ENCODE assay signal across 23 mouse cellular contexts in the genomic region with DNA sequence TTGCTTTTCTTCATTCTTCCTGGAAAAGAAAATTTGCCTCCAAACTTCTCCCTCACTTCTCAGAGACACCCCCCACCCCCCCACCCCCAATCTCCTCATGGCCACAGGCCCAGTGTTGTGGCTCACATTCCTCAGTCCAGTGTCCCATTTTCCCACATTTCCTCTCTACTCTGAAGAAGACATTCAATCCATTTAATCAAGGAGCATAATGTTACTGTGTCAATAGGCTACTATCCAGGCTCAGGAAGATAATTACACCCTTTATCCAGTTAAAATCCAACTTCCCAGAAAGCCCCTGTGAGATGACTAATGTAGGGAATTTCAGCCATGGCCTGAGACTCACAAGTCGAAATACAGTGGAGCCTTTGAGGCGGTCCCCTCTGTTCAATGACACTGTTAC. TPM values are rescaled to one million over a fixed set of nuclear protein-coding genes. Genes with fewer than 3 reads are reported as not detected.
DNase-seq lines count a peak whose midpoint lies in the region; ATAC-seq and TF ChIP-seq lines count a peak whose summit lies in the region.
"Had no signal": no experiment of that assay in that cellular context is flagged by ENCODE, and none has a peak within 500 bp of the region (broad histone marks: within the 10 kb centered on the region; RNA-seq: fewer than 3 reads in every experiment).

No protein-coding gene starts in this region.

- peak; percentile 29; the same call in 1 of the 2 replicates for ATAC-seq in forebrain, postnatal 0 days
- ATAC-seq in forebrain, embryonic 12.5 days (ENCODE audit: low FRiP score): no peak
- 0 out of 2 replicates have a peak, but pooled peaks have one; percentile 43 for ATAC-seq in kidney, postnatal 0 days (replicated peaks; ENCODE audit: low FRiP score, low read depth)
- peak; percentile 53; the same call in 1 of the 2 replicates for ATAC-seq in embryonic facial prominence, embryonic 14.5 days (ENCODE audit: low read depth)
- ATAC-seq: activated CD4-positive, CD25-positive, alpha-beta regulatory T cell, adult 4 months; CD4-positive, CD25-positive, alpha-beta regulatory T cell, adult 4 months; forebrain, embryonic 16.5 days; hindbrain, postnatal 0 days had no signal

- no peaks in the 10 kb centered on the region for H3K27me3 ChIP-seq in forebrain, postnatal 0 days (ENCODE audit: insufficient read depth, low read length)
- H3K27me3 ChIP-seq in forebrain, embryonic 12.5 days: no peaks in the 10 kb centered on the region
- no peaks in the 10 kb centered on the region for H3K27me3 ChIP-seq in kidney, postnatal 0 days (ENCODE audit: insufficient read depth, low read length)
- H3K27me3 ChIP-seq in kidney, adult 2 months (replicated peaks; ENCODE audit: control insufficient read depth, insufficient read depth, low read length): no peaks in the 10 kb centered on the region
- H3K27me3 ChIP-seq in embryonic facial prominence, embryonic 14.5 days (replicated peaks; ENCODE audit: control insufficient read depth, insufficient read depth, low read length): no peaks in the 10 kb centered on the region
- H3K27me3 ChIP-seq: heart, embryonic 15.5 days; hindbrain, embryonic 13.5 days had no signal

- no peaks in the 10 kb centered on the region for H3K4me1 ChIP-seq in forebrain, postnatal 0 days (ENCODE audit: insufficient read depth)
- H3K4me1 ChIP-seq in forebrain, embryonic 12.5 days: peaks cover 8% of the 10 kb centered on the region
- no peaks in the 10 kb centered on the region for H3K4me1 ChIP-seq in kidney, postnatal 0 days (replicated peaks; ENCODE audit: insufficient read depth, low read length)
- H3K4me1 ChIP-seq in kidney, adult 2 months (ENCODE audit: control insufficient read depth, insufficient read depth, low read length): peaks cover 8% of the 10 kb centered on the region; the same call in 1 of the 2 replicates
- no peaks in the 10 kb centered on the region for H3K4me1 ChIP-seq in embryonic facial prominence, embryonic 14.5 days (ENCODE audit: control insufficient read depth, insufficient read depth, low read length)

- no peak for TF ChIP-seq POLR2A in kidney, adult 2 months (IDR thresholded peaks at IDR 0.05; ENCODE audit: low read depth, low read length)

- WGBS in forebrain, postnatal 0 days: 80% methylated on average over 2 of the region's 2 CpGs
- 75% methylated on average over 2 of the region's 2 CpGs for WGBS in forebrain, embryonic 12.5 days
- WGBS in kidney, postnatal 0 days: 47% methylated on average over 2 of the region's 2 CpGs
- whole genome bisulfite sequencing in kidney, adult 2 months: 77% methylated on average over 2 of the region's 2 CpGs
- WGBS in embryonic facial prominence, embryonic 14.5 days: 56% methylated on average over 2 of the region's 2 CpGs

- H3K9ac ChIP-seq in forebrain, postnatal 0 days: no peak overlapping the region
- H3K9ac ChIP-seq in forebrain, embryonic 12.5 days: no peak overlapping the region
- H3K9ac ChIP-seq in kidney, postnatal 0 days (ENCODE audit: low read depth, low read length): no peak overlapping the region
- H3K9ac ChIP-seq in embryonic facial prominence, embryonic 14.5 days (ENCODE audit: low read depth, low read length): no peak overlapping the region
- H3K9ac ChIP-seq: heart, embryonic 15.5 days; hindbrain, embryonic 13.5 days had no signal

- no peak for TF ChIP-seq CTCF in forebrain, postnatal 0 days (IDR thresholded peaks at IDR 0.05; ENCODE audit: low read depth)
- TF ChIP-seq CTCF in kidney, postnatal 0 days (IDR thresholded peaks at IDR 0.05; ENCODE audit: low read depth): no peak
- TF ChIP-seq CTCF in kidney, adult 2 months (conservative IDR thresholded peaks at IDR 0.05; ENCODE audit: insufficient read depth, insufficient read length, low read depth, low read length): no peak

- no peak overlapping the region for H3K27ac ChIP-seq in forebrain, postnatal 0 days (ENCODE audit: low read depth, low read length)
- no peak overlapping the region for H3K27ac ChIP-seq in forebrain, embryonic 12.5 days
- H3K27ac ChIP-seq in kidney, postnatal 0 days: no peak overlapping the region
- no peak overlapping the region for H3K27ac ChIP-seq in kidney, adult 2 months (ENCODE audit: insufficient read depth, low read depth, low read length)
- no peak overlapping the region for H3K27ac ChIP-seq in embryonic facial prominence, embryonic 14.5 days (replicated peaks; ENCODE audit: low read depth, low read length)
- H3K27ac ChIP-seq: gastrocnemius, adult 2 months; heart, embryonic 10.5 days; heart, embryonic 15.5 days; hindbrain, embryonic 13.5 days; hindbrain, postnatal 0 days had no signal

- H3K36me3 ChIP-seq in forebrain, postnatal 0 days (ENCODE audit: insufficient read depth): no peaks in the 10 kb centered on the region
- no peaks in the 10 kb centered on the region for H3K36me3 ChIP-seq in forebrain, embryonic 12.5 days (replicated peaks)
- H3K36me3 ChIP-seq in kidney, postnatal 0 days (ENCODE audit: insufficient read depth, low read length): no peaks in the 10 kb centered on the region
- no peaks in the 10 kb centered on the region for H3K36me3 ChIP-seq in kidney, adult 2 months (ENCODE audit: control insufficient read depth, insufficient read depth, low read length)
- H3K36me3 ChIP-seq in embryonic facial prominence, embryonic 14.5 days (ENCODE audit: control insufficient read depth, insufficient read depth, low read length): no peaks in the 10 kb centered on the region
- H3K36me3 ChIP-seq: G1E; heart, embryonic 10.5 days; heart, embryonic 15.5 days had no signal

- H3K9me3 ChIP-seq in forebrain, postnatal 0 days (ENCODE audit: low read length): no peaks in the 10 kb centered on the region
- no peaks in the 10 kb centered on the region for H3K9me3 ChIP-seq in forebrain, embryonic 12.5 days
- no peaks in the 10 kb centered on the region for H3K9me3 ChIP-seq in kidney, postnatal 0 days (replicated peaks; ENCODE audit: low read length)
- H3K9me3 ChIP-seq in embryonic facial prominence, embryonic 14.5 days (ENCODE audit: control insufficient read depth, low read length): no peaks in the 10 kb centered on the region
- H3K9me3 ChIP-seq: heart, embryonic 10.5 days; heart, embryonic 15.5 days had no signal

- no peak overlapping the region for H3K4me2 ChIP-seq in forebrain, postnatal 0 days (ENCODE audit: low read depth)
- H3K4me2 ChIP-seq in forebrain, embryonic 12.5 days: no peak overlapping the region
- no peak overlapping the region for H3K4me2 ChIP-seq in kidney, postnatal 0 days (ENCODE audit: low read length)
- H3K4me2 ChIP-seq in embryonic facial prominence, embryonic 14.5 days (ENCODE audit: low read depth, low read length): no peak overlapping the region
- H3K4me2 ChIP-seq: heart, embryonic 15.5 days; hindbrain, embryonic 13.5 days had no signal

- no peak overlapping the region for H3K4me3 ChIP-seq in forebrain, postnatal 0 days (ENCODE audit: low read depth, low read length)
- H3K4me3 ChIP-seq in forebrain, embryonic 12.5 days (replicated peaks): no peak overlapping the region
- H3K4me3 ChIP-seq in kidney, postnatal 0 days (replicated peaks; ENCODE audit: low read depth, low read length): no peak overlapping the region
- no peak overlapping the region for H3K4me3 ChIP-seq in kidney, adult 2 months (ENCODE audit: insufficient read depth, low read depth, low read length)
- no peak overlapping the region for H3K4me3 ChIP-seq in embryonic facial prominence, embryonic 14.5 days (ENCODE audit: low read depth, low read length)
- H3K4me3 ChIP-seq: gastrocnemius, adult 2 months; heart, embryonic 10.5 days; heart, embryonic 15.5 days; hindbrain, embryonic 13.5 days had no signal

- DNase-seq in forebrain, postnatal 0 days: no peak
- DNase-seq in kidney, postnatal 0 days (ENCODE audit: low spot score): peak; percentile 45
- DNase-seq in kidney, adult 2 months: no peak
- peak; percentile 47 for DNase-seq in embryonic facial prominence, embryonic 14.5 days (ENCODE audit: low spot score)
- no peak for DNase-seq in frontal cortex, adult 2 months (ENCODE audit: extremely low spot score in 1 of 2, low spot score in 1 of 2)
- DNase-seq in spleen, postnatal 4 days (ENCODE audit: low spot score in 2 of 2): no peak
- DNase-seq: adrenal gland, postnatal 14 days; B cell, adult 2 months; cerebellum, adult 18-20 months; cerebellum, adult 9-11 months; cerebellum, postnatal 36 days; gastrocnemius, adult 2 months; gastrocnemius, postnatal 25 days; heart, postnatal 14 days had no signal

RNA-seq across cellular contexts. Expression of a gene that starts 33.8 kb away (rescaled TPM):
- total RNA-seq in forebrain, postnatal 0 days (2014; rRNA removed): 17.2 and 27.7 TPM in 2 replicates
- polyA plus RNA-seq in forebrain, postnatal 0 days (2015; fragmentation: Nextera tagmentation; extraction: Ambion mirVana): 17.6 and 22.6 TPM in 2 replicates
- polyA plus RNA-seq in forebrain, embryonic 12.5 days (2016; fragmentation: Nextera tagmentation; extraction: Ambion mirVana): 44.4 and 46.5 TPM in 2 replicates
- polyA plus RNA-seq in kidney, postnatal 0 days (2015; fragmentation: Nextera tagmentation; extraction: Ambion mirVana): 164 and 165 TPM in 2 replicates
- polyA plus RNA-seq in kidney, adult 2 months (2012; rRNA removed): 75.4 and 75.9 TPM in 2 replicates
- polyA plus RNA-seq in embryonic facial prominence, embryonic 14.5 days (2014; fragmentation: Nextera tagmentation; extraction: Ambion mirVana): 92.5 and 105 TPM in 2 replicates
- 88.1 and 97.6 TPM in 2 replicates for polyA plus RNA-seq in frontal cortex, adult 2 months (2012; rRNA removed)

RNA-seq across cellular contexts. Expression of a gene that starts 46.1 kb away (rescaled TPM):
- 106 and 110 TPM in 2 replicates for total RNA-seq in forebrain, postnatal 0 days (2014; rRNA removed)
- polyA plus RNA-seq in forebrain, postnatal 0 days (2015; fragmentation: Nextera tagmentation; extraction: Ambion mirVana): 157 and 189 TPM in 2 replicates
- 198 and 236 TPM in 2 replicates for polyA plus RNA-seq in forebrain, embryonic 12.5 days (2016; fragmentation: Nextera tagmentation; extraction: Ambion mirVana)
- 158 and 160 TPM in 2 replicates for polyA plus RNA-seq in kidney, postnatal 0 days (2015; fragmentation: Nextera tagmentation; extraction: Ambion mirVana)
- 15.3 and 25.2 TPM in 2 replicates for polyA plus RNA-seq in kidney, adult 2 months (2012; rRNA removed)
- 113 and 130 TPM in 2 replicates for polyA plus RNA-seq in embryonic facial prominence, embryonic 14.5 days (2014; fragmentation: Nextera tagmentation; extraction: Ambion mirVana)
- polyA plus RNA-seq in frontal cortex, adult 2 months (2012; rRNA removed): 113 and 114 TPM in 2 replicates

Comparison
In these comparisons a context has a peak if more than half of its experiments do, and no peak if none do; other contexts are left out.
1. DNase-seq: peak in kidney, postnatal 0 days (single experiment) and embryonic facial prominence, embryonic 14.5 days (single experiment); none in forebrain, postnatal 0 days (single experiment), kidney, adult 2 months (single experiment), frontal cortex, adult 2 months (0 of 2) and spleen, postnatal 4 days (0 of 2).